Mouse (Mus musculus) ovary, adult 18-20 months (tissue): Measurements from ENCODE around the gene Hdac4.

ENCODE experiments used
- DNase-seq: peaks from one replicate; pipeline ENCODE4 v3.0.0; 2022; ENCODE audit warnings: low spot score, mixed read lengths

Hdac4 gene

GRCm38 (mm10) chr1:92129751-92130150, 65.7 kb downstream of the Hdac4 start:
- DNase-seq = no peak

- no peak for DNase-seq
These were observed 67.7 kb downstream of the Hdac4 start for GRCm38 (mm10) chr1:92127785-92128184.

- no peak for DNase-seq
These were observed 68.1 kb downstream of the Hdac4 start for GRCm38 (mm10) chr1:92127366-92127765.

GRCm38 (mm10) chr1:92124497-92125201, 70.8 kb downstream of the Hdac4 start:
- no peak for DNase-seq

- DNase-seq = no peak
These were observed 76.2 kb downstream of the Hdac4 start for GRCm38 (mm10) chr1:92119303-92119702.

- no peak for DNase-seq
These were observed 77.9 kb downstream of the Hdac4 start for GRCm38 (mm10) chr1:92117597-92117996.

- no peak for DNase-seq
These were observed 79.3 kb downstream of the Hdac4 start for GRCm38 (mm10) chr1:92116169-92116568.

GRCm38 (mm10) chr1:92114091-92114490, 81.4 kb downstream of the Hdac4 start:
- DNase-seq = no peak

- DNase-seq = no peak
These were observed 82.1 kb downstream of the Hdac4 start for GRCm38 (mm10) chr1:92113243-92114009.

GRCm38 (mm10) chr1:92112591-92112990, 82.9 kb downstream of the Hdac4 start:
- DNase-seq = no peak

GRCm38 (mm10) chr1:92111551-92111950, 83.9 kb downstream of the Hdac4 start:
- no peak for DNase-seq

- no peak for DNase-seq
These were observed 84.5 kb downstream of the Hdac4 start for GRCm38 (mm10) chr1:92111026-92111425.

- no peak for DNase-seq
These were observed 86.3 kb downstream of the Hdac4 start for GRCm38 (mm10) chr1:92109221-92109620.

GRCm38 (mm10) chr1:92108556-92108955, 86.9 kb downstream of the Hdac4 start:
- DNase-seq = no peak

GRCm38 (mm10) chr1:92107996-92108395, 87.5 kb downstream of the Hdac4 start:
- no peak for DNase-seq

- no peak for DNase-seq
These were observed 88.0 kb downstream of the Hdac4 start for GRCm38 (mm10) chr1:92107521-92107920.

- no peak for DNase-seq
These were observed 88.9 kb downstream of the Hdac4 start for GRCm38 (mm10) chr1:92106486-92107160.

- DNase-seq = no peak
These were observed 90.8 kb downstream of the Hdac4 start for GRCm38 (mm10) chr1:92104718-92105117.

- no peak for DNase-seq
These were observed 91.5 kb downstream of the Hdac4 start for GRCm38 (mm10) chr1:92103971-92104370.

GRCm38 (mm10) chr1:92103377-92103776, 92.1 kb downstream of the Hdac4 start:
- DNase-seq = peak; percentile 9

GRCm38 (mm10) chr1:92102825-92103224, 92.7 kb downstream of the Hdac4 start:
- DNase-seq = no peak

- DNase-seq = peak; percentile 62
These were observed 95.1 kb downstream of the Hdac4 start for GRCm38 (mm10) chr1:92100371-92100891.

GRCm38 (mm10) chr1:92099964-92100363, 95.5 kb downstream of the Hdac4 start:
- no peak for DNase-seq
